Mouse (Mus musculus) neural tube, embryonic 15.5 days (tissue): ENCODE results near the gene Lnpep. TPM values are rescaled to one million over a fixed set of nuclear protein-coding genes. Genes with fewer than 3 reads are reported as not detected.
"Not testable (repeated sequence)": the region's sequence is repeated elsewhere in the genome, so short reads cannot be mapped to it uniquely, and the experiment has no call there.

ENCODE experiments used
- ATAC-seq: fragments of 200-750 bp; cut with Nextera tagmentation; 2 replicates; pipeline ENCODE4 v1.8.0; 2017; ENCODE audit warnings: mild to moderate bottlenecking, moderate TSS enrichment, moderate library complexity; ENCODE audit not compliant: low FRiP score
- H3K27ac ChIP-seq: fragments of 300-500 bp; sonication (generic); replicated peaks from 2 replicates; pipeline ENCODE4 v1.5.1; 2015; ENCODE audit warnings: mild to moderate bottlenecking, inconsistent platforms
- H3K27me3 ChIP-seq: fragments of 300-500 bp; sonication (generic); replicated peaks from 2 replicates; pipeline ENCODE4 v1.6.1; 2015; ENCODE audit warnings: inconsistent platforms
- H3K36me3 ChIP-seq: fragments of 300-500 bp; sonication (generic); 2 replicates; pipeline ENCODE4 v1.6.1; 2015; ENCODE audit warnings: inconsistent platforms
- H3K4me1 ChIP-seq: fragments of 300-500 bp; sonication (generic); 2 replicates; pipeline ENCODE4 v1.6.1; 2015; ENCODE audit warnings: inconsistent platforms
- H3K4me2 ChIP-seq: fragments of 300-500 bp; sonication (generic); 2 replicates; pipeline ENCODE4 v1.6.1; 2015; ENCODE audit warnings: inconsistent platforms, mild to moderate bottlenecking, moderate library complexity
- H3K4me3 ChIP-seq: fragments of 300-500 bp; sonication (generic); replicated peaks from 2 replicates; pipeline ENCODE4 v1.5.1; 2015; ENCODE audit warnings: mild to moderate bottlenecking, inconsistent platforms
- H3K9ac ChIP-seq: fragments of 300-500 bp; sonication (generic); replicated peaks from 2 replicates; pipeline ENCODE4 v1.6.1; 2015; ENCODE audit warnings: mild to moderate bottlenecking, inconsistent platforms
- H3K9me3 ChIP-seq: fragments of 300-500 bp; sonication (generic); replicated peaks from 2 replicates; pipeline ENCODE4 v1.6.1; 2016; ENCODE audit warnings: inconsistent platforms
- WGBS: fragments of 180-500 bp; shearing (Covaris S2); methylation state at CpG from one replicate; pipeline ENCODE4 v1.1.7; 2015; ENCODE audit warnings: mixed read lengths; 5-methylcytosine and 5-hydroxymethylcytosine counted together
- polyA plus RNA-seq: library from polyadenylated mRNA; unstranded; fragments of >200 nt; fragmentation: Nextera tagmentation; extraction: Ambion mirVana; gene quantifications from 2 replicates; pipeline ENCODE4 v1.2.1, GENCODE M21; 2015

Gene Lnpep
- polyA plus RNA-seq, 1 experiment from 2014 or later, result 8.7 TPM

GRCm38 (mm10) chr17:17576399-17576798, 48.5 kb downstream of the Lnpep start:
- no peak for ATAC-seq
- no peak overlapping the region for H3K27ac ChIP-seq
- H3K36me3 ChIP-seq, result peaks cover 30% of the 10 kb centered on the region

DNA sequence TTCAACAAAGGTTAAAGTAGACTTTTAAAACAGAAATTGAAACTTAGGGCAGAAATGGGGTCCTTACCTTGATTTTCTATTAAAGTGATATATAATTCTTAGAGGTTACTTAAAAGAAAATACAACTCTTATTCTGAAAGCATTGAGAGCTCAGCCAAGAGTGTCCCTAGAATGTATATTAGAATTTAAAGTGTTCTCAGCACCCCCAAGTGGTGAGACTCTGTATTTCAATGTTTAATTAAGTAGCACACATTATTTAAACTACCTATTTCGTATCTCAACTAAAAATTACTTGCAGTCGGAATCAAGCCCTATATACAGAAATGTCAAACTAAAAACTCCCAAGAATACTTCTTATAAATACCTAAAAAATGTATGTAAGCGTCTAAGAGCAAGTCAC, 57.8 kb downstream of the Lnpep start:
- Histone ChIP-seq H3K9ac (no peak overlapping the region), H3K27ac (no peak overlapping the region), H3K9me3 (no peaks in the 10 kb centered on the region), H3K4me3 (no peak overlapping the region), H3K4me2 (no peak overlapping the region), H3K36me3 (peaks cover 33% of the 10 kb centered on the region), H3K4me1 (no peaks in the 10 kb centered on the region), H3K27me3 (no peaks in the 10 kb centered on the region)
- WGBS, result 58% methylated on average over 3 of the region's 3 CpGs
- no peak for ATAC-seq

More at GRCm38 (mm10) chr17:17576399-17576798, 48.5 kb downstream of the Lnpep start:
- Histone ChIP-seq H3K9me3 (no peaks in the 10 kb centered on the region), H3K9ac (no peak overlapping the region), H3K4me1 (no peaks in the 10 kb centered on the region), H3K27me3 (no peaks in the 10 kb centered on the region), H3K4me2 (no peak overlapping the region), H3K4me3 (no peak overlapping the region)
- WGBS, result 96% methylated on average over 9 of the region's 9 CpGs

GRCm38 (mm10) chr17:17548958-17549357, 75.9 kb downstream of the Lnpep start:
- no peak for ATAC-seq
- Histone ChIP-seq H3K4me3 (no peak overlapping the region), H3K36me3 (peaks cover 12% of the 10 kb centered on the region), H3K4me2 (no peak overlapping the region), H3K27me3 (no peaks in the 10 kb centered on the region), H3K9ac (no peak overlapping the region), H3K4me1 (no peaks in the 10 kb centered on the region), H3K9me3 (no peaks in the 10 kb centered on the region), H3K27ac (no peak overlapping the region)
- WGBS, result 89% methylated on average over 3 of the region's 3 CpGs

DNA sequence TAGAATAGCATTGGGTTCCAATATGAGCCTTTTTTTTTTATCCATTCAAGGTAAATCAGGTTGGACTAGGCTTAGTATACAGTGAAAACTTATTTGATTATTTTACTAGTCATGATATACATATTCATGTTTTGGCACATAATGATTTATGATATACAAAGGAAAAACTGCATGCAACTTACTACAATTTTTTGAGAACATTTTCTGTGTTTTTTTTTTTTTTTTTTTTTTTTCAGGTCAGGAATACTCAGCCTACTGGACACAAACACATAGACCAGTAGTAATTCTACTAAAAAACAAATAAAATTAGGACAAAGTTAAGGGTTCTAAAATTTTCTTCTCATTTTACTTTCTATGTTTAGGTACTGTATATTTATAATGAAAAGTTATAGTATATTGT, 93.5 kb downstream of the Lnpep start:
- no peak overlapping the region for H3K9ac ChIP-seq
- H3K4me2 ChIP-seq, result no peak overlapping the region
- H3K27ac ChIP-seq, result no peak overlapping the region
- ATAC-seq, result no peak
- H3K9me3 ChIP-seq, result no peaks in the 10 kb centered on the region
- no peaks in the 10 kb centered on the region for H3K27me3 ChIP-seq
- no peak overlapping the region for H3K4me3 ChIP-seq
- no peaks in the 10 kb centered on the region for H3K4me1 ChIP-seq
- H3K36me3 ChIP-seq, result peaks cover 39% of the 10 kb centered on the region

- Histone ChIP-seq H3K4me3 (no peak overlapping the region), H3K9me3 (no peaks in the 10 kb centered on the region), H3K36me3 (no peaks in the 10 kb centered on the region), H3K4me1 (no peaks in the 10 kb centered on the region), H3K27ac (no peak overlapping the region), H3K27me3 (no peaks in the 10 kb centered on the region), H3K4me2 (no peak overlapping the region), H3K9ac (no peak overlapping the region)
- ATAC-seq, result no peak
- 81% methylated on average over 4 of the region's 4 CpGs for WGBS
Measured at GRCm38 (mm10) chr17:17516384-17517016, 108.3 kb downstream of the Lnpep start.

DNA sequence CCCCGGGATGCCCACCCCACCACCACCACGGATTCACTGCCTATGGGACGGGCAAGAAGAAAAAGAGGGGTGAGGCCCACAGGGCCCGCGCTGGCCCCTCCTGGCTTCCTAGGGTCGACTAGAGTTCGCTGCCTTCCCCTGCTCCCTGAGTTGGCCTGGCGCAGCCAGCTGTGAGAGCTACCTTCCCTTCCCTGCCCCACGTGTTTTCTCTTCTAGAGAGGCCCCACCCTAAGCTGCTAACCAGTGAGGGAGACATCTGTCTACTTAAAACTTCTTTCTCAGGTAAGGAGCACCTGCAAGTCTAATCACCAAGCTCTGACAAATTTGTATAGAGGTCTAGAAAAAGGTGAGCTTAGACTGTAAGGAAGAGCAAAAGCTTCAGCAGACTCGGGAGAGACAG, 118.2 kb downstream of the Lnpep start:
- ATAC-seq, result no peak
- no peak overlapping the region for H3K4me2 ChIP-seq
- no peak overlapping the region for H3K9ac ChIP-seq
- no peaks in the 10 kb centered on the region for H3K36me3 ChIP-seq
- H3K4me3 ChIP-seq, result no peak overlapping the region
- 87% methylated on average over 10 of the region's 10 CpGs for WGBS
- no peaks in the 10 kb centered on the region for H3K4me1 ChIP-seq
- no peaks in the 10 kb centered on the region for H3K9me3 ChIP-seq
- no peak overlapping the region for H3K27ac ChIP-seq
- no peaks in the 10 kb centered on the region for H3K27me3 ChIP-seq

DNA sequence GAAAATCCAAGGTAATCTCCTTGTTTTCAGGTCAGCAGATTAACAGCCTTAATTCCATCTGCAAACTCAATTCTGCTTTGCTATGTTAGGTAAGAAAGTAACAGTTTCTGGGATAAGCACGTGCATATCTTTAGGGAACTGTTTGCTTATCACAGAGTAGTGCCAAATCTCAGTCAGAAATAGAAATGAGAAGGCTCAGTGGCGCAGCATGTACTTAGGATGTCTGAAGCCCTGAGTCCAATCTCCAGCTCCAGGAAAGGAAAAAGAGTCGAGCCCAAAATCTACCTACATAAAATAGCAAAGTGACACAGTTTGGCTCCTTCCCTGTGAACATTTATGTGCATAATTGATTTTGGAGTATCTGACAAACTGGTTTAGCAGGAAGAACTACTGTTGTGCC, 125.6 kb downstream of the Lnpep start:
- Histone ChIP-seq H3K9ac (no peak overlapping the region), H3K36me3 (no peaks in the 10 kb centered on the region), H3K4me2 (no peak overlapping the region), H3K4me3 (no peak overlapping the region), H3K9me3 (no peaks in the 10 kb centered on the region), H3K4me1 (no peaks in the 10 kb centered on the region), H3K27ac (no peak overlapping the region), H3K27me3 (no peaks in the 10 kb centered on the region)
- peak; percentile 31; the same call in 1 of the 2 replicates for ATAC-seq
- WGBS, result 70% methylated on average over 3 of the region's 3 CpGs

DNA sequence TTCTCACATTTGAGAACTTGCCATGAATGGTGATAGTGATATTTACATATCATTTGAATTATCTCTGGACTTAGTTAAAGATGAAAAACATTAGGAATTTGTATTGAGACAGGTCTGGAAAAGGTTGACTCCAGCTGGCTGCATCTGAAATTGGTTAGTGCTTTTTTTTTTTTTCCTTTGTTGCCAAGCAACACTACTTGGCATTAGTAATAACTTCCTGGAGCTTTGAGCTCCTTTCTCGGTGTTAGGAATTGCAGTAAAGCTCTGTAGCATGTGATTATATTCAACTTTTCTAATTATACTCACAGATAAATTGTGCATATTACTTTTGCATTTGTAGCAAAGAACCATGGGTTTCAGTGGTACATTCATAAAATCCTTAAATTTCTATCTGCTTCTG, 126.0 kb downstream of the Lnpep start:
- Histone ChIP-seq H3K9ac (no peak overlapping the region), H3K27ac (no peak overlapping the region), H3K36me3 (no peaks in the 10 kb centered on the region), H3K27me3 (no peaks in the 10 kb centered on the region), H3K4me2 (no peak overlapping the region), H3K4me3 (no peak overlapping the region), H3K4me1 (no peaks in the 10 kb centered on the region), H3K9me3 (no peaks in the 10 kb centered on the region)
- ATAC-seq, result peak; percentile 45; the same call in 1 of the 2 replicates
- 19% methylated on average over 1 of the region's 1 CpGs for WGBS

DNA sequence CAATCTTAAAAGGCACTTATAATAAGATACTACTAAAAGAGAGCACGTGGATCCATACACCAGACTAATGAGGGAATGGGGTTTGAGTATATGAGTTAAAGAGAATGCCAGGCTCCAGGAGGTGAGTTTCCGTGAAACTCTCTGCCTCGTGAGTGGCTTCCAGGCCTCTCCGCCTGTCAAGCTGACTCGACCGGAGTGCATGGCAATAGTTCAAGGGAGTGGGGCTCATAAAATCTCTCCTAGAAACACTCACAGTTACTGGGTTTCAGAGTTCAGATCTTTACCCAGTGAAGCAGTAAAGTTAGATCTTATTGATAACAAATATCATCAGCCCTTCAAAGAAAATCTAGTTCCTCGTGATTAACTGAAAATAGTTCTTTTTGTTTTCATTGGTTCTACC, 128.1 kb downstream of the Lnpep start:
- H3K4me2 ChIP-seq, result no peak overlapping the region
- 92% methylated on average over 7 of the region's 7 CpGs for WGBS
- no peaks in the 10 kb centered on the region for H3K4me1 ChIP-seq
- H3K36me3 ChIP-seq, result no peaks in the 10 kb centered on the region
- H3K9me3 ChIP-seq, result no peaks in the 10 kb centered on the region
- no peaks in the 10 kb centered on the region for H3K27me3 ChIP-seq
- no peak overlapping the region for H3K9ac ChIP-seq
- ATAC-seq, result no peak
- H3K4me3 ChIP-seq, result no peak overlapping the region
- H3K27ac ChIP-seq, result no peak overlapping the region

DNA sequence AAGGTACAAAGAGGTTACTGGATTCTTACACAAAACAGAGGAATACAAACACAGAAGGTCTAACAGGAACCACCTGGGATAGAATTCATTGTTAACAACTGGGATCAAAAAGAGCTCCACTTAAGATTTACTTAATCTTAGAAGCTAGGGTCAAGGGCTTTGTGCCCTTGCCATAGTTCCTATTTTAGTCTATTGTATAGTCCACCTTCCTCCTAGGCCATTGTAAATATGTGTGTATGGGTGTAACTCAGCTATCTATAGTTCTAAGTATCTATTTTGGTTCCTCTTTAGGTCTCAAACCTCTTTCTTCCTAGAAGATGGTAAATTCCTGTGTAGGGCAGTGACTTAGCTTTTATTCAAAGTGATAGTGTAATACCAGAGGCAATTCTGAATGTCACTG, 128.6 kb downstream of the Lnpep start:
- not testable (repeated sequence) for H3K4me3 ChIP-seq, H3K4me2 ChIP-seq, H3K27me3 ChIP-seq, ATAC-seq, H3K9ac ChIP-seq, H3K27ac ChIP-seq, H3K9me3 ChIP-seq, H3K4me1 ChIP-seq, H3K36me3 ChIP-seq

DNA sequence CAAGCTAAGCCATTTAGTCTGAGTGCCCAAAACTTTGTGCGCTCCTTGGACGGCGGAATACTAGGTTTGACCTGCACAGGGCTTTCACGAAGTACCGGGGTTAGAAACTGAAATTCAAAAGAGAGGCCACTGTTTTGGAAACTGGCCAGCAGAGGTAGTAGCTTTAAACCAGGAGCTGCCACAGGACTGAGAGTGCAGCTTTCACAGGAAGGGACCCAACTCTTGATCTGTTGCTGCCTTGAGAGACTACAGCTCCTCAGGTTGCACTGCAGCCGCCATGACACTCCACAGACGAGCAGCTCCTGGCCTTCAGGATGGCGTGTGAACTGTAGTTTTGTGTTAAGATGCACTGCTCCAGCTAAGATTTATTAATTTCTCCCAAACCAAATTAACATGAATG, 132.7 kb downstream of the Lnpep start:
- ATAC-seq, result no peak
- H3K27ac ChIP-seq, result no peak overlapping the region
- H3K9me3 ChIP-seq, result no peaks in the 10 kb centered on the region
- no peak overlapping the region for H3K9ac ChIP-seq
- 89% methylated on average over 8 of the region's 8 CpGs for WGBS
- H3K27me3 ChIP-seq, result no peaks in the 10 kb centered on the region
- no peaks in the 10 kb centered on the region for H3K4me1 ChIP-seq
- no peak overlapping the region for H3K4me3 ChIP-seq
- H3K4me2 ChIP-seq, result no peak overlapping the region
- no peaks in the 10 kb centered on the region for H3K36me3 ChIP-seq

GRCm38 (mm10) chr17:17491622-17492001, 133.2 kb downstream of the Lnpep start:
- Histone ChIP-seq H3K4me2 (no peak overlapping the region), H3K9me3 (no peaks in the 10 kb centered on the region), H3K36me3 (no peaks in the 10 kb centered on the region), H3K9ac (no peak overlapping the region), H3K27ac (no peak overlapping the region), H3K27me3 (no peaks in the 10 kb centered on the region), H3K4me3 (no peak overlapping the region), H3K4me1 (no peaks in the 10 kb centered on the region)
- WGBS, result 86% methylated on average over 7 of the region's 7 CpGs
- ATAC-seq, result no peak
